Mouse (Mus musculus): ENCODE measurements around the gene Lrrfip2. TPM values are rescaled to one million over a fixed set of nuclear protein-coding genes. Genes with fewer than 3 reads are reported as not detected.

The Lrrfip2 gene
- total RNA-seq, 4 experiments from 2014 or later, result 41.1 to 45.3 (median 44.9) TPM

DNA sequence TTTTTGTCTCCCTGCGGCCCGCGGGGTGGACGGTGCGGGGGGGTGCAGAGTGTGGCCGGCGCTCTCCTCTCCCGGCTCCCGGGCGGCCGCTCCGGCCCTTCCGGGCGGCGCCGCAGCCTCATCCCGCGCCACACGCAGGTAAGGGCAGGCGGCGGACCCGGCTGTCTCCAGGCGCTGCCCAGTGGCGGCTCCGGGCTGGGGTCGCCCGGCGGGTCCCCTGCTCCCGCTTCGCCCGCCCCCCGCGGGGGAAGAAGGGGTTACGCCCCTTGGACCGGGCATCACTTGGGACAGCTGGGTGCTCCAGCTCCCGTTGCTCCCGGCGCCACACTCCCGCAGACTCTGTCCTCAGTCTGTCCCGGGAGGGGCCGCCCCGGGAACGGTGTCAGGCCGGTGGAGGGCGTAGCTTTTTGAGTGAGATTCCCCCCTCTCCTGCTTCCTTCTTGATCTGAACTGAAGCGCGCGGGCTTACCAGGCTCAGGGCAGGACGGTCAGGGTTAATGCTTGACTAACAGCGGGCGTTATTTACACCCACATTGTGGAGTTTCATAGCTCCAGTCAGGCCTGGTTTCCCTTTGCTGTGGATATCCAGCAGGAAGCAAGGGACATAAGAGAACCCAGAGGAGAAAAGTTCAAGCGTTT, 979 bp downstream of the Lrrfip2 start:
- DNase-seq (ENCODE audit: low spot score in 2 of 2), result peak in 1 of 2 experiments; percentile 35

DNA sequence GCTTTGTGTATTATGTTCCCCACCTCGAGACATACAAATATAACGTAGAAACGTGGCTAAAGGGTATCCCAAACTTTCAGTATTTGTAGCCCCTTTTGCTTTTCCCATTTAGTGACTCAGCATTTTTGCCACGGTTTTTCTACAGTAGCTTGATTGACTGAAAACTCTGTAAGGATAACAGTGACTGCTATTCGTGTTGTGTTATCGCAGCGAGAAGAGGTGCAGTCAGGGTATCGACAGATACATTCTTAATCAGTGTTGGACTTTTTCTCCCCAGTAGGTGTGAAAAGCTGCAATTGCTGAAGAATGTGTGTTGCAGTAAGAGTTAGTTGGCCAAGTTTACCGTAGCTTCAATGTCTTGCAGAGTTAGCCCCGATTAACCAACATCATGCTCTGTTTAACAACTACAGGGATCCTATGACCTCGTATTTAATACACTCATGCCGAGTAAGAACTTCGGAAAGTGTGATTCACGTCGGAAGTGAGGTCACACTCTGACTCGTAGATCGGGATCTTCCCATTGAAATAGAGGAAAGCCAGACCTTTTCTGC, 1.6 kb downstream of the Lrrfip2 start:
- no peak for DNase-seq (ENCODE audit: low spot score in 2 of 2)

DNA sequence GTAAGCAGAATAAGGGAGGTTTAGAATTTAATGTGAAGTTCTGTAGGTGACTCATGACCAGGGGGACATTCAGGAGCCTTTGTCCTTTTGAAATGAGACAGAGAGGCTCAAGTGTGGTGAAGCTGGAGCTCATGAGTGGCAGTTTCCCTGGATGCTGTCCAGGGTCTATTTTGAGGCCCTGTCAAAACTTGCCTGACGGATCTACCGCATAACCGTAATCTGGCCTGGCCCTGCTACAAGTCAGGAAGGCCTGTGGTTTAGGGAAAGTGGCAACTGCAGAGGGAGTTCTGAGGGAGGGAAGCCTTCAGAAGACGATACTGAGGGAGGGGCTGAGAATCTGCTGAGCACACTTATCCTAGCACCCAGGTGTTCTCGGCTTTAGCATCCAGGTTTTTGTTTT, 5.1 kb downstream of the Lrrfip2 start:
- DNase-seq (ENCODE audit: low spot score in 2 of 2), result no peak

DNA sequence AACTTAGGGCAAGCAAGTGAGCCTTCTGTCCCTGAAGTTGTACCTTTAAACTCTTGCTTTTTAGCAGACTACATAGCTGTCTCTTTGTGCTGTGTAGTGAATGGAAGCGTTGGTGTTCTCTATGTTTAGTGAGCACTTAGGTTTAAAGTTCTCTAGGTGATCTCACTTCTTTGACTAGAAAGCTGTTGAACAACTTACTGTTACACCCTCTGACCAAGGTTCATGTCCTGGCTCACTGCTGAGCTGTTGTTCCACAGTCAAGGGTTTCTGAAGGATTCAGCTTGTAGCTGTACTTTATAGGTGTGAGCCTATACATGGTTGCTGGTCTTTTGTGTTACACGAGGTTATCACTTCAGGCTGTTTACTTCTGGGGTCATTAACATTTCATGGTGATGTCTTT, 5.9 kb downstream of the Lrrfip2 start:
- DNase-seq (ENCODE audit: low spot score in 2 of 2), result no peak

DNA sequence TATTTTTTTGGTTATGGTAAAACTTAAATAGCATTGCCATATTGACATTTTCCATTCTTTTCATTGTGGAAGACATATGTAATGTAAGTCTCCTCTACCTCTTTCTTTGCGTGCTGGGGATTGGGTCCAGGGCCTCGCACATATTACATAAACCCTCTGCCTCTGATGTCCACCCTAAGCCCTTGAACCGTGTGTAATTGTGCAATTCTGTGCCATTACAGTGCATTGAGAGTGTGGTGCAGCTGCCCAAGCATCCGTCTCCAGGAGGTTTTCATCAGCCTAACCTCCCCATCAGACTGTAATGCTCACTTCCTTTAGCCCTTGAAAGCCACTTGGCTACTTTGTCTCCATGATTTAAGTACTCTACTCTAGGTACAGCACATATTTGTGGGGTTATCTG, 7.0 kb downstream of the Lrrfip2 start:
- DNase-seq (ENCODE audit: low spot score in 2 of 2), result no peak

DNA sequence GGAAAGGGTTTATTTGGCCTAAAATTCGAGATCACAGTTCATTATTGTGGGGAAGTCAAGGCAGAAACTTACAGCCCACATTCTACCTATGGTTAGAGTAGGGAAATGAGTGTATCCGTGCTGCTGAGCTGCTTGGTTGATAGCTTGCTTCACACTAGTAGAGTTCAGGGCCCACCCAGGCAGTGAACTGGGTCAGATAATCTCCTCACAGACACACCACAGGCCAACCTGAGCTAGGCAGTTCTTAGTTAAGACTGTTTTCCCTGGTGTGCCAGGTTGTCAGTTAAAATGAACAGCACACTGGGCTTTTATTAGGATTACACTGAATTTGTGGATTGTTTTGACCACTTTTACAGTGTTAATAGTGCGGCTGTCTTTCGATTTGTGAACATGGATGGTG, 9.3 kb downstream of the Lrrfip2 start:
- no peak for DNase-seq (ENCODE audit: low spot score in 2 of 2)

DNA sequence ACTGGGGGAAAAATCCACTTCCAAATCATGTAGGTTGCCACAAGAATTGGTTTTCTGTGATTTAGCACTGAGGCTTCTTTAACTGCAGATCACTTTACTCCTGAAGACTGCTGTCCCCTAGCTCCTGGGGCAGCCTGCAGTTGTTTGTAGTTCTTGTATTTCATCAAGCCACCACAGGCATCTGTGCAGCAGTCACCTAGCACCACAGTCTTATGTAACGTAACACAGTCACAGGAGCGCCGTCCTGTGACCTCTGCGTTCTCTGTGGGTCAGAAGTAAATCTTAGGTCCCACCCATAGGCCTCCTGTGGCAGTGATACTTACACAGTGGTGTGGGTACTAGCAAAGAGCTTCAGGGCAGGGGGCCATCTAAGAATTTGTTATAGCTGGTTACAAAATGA, 10.4 kb downstream of the Lrrfip2 start:
- DNase-seq (ENCODE audit: low spot score in 2 of 2), result no peak

DNA sequence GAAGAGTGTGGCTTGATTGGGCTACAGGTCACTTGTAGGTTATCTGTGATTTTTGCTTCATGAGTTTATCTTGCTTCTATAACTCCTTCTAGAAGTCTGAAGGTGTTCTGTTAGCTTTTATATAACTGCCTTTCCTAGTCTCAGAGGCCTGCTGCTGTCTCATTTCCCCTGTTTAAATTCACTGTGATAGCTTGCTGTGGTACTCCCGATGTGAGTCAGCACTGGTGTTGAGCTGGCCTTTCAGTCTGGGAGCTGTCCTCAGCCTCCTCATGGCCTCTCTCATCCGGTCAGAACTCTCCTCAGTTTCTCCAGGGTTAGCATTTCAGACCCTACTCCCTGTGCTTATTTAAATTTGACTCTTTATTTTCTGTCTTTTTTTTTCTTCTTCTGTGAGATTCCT, 12.7 kb downstream of the Lrrfip2 start:
- no peak for DNase-seq (ENCODE audit: low spot score in 2 of 2)

DNA sequence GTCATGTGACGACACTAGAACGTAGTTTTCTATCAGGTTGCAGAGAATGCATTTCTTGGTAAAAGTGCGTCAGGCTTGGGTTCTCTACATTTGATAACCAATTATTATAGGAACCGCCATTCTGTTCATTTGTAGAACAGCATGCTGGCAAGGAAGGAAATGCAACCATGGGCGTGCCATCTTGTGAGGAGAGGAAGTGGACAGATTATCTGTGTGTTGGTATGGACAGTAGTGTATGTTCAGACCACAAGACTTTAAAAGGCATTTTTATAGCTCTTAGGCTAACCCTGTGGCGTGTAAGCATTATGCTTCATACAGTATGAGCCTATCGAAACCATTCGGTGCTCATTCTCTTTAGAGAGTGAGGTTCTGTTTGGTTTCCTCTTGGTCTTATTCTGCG, 20.8 kb downstream of the Lrrfip2 start:
- no peak for DNase-seq (ENCODE audit: low spot score in 2 of 2)

DNA sequence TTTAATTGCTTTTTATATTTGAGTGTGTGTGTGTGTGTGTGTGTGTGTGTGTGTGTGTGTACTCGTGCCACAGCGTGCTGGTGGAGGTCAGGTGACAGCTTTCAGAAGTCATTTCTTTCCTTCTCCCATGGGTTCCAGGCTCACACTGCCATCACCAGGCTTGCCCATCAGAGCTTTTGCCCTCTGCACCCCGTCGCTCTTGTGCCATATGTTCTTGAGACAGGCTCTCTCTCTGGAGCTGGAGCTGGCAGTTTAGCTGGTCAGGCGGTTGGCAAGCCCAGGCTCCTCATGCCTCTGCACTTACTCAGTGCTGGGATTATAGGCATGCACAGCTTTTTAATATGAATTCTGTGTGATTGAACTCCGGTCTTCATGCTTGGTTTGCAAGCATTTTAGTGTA, 25.3 kb downstream of the Lrrfip2 start:
- DNase-seq (ENCODE audit: low spot score in 2 of 2), result no peak

DNA sequence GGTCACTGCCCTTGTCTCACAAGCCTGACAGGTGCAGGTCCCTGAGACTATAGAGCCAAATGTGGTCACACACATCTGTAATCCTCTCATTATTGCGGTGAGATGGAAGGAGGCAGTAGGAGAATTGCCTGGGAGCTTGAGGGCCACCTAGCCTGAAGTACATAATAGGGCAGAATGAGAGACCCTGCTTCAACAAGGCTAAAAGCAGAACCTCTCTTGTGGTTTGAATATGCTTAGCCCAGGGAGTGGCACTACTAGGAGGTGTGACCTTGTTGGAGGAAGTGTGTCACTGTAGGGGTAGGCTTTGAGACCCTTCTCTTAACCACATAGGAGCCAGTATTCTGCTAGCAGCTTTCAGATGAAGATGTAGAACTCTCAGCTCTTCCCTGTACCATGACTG, 26.0 kb downstream of the Lrrfip2 start:
- DNase-seq (ENCODE audit: low spot score in 2 of 2), result no peak

DNA sequence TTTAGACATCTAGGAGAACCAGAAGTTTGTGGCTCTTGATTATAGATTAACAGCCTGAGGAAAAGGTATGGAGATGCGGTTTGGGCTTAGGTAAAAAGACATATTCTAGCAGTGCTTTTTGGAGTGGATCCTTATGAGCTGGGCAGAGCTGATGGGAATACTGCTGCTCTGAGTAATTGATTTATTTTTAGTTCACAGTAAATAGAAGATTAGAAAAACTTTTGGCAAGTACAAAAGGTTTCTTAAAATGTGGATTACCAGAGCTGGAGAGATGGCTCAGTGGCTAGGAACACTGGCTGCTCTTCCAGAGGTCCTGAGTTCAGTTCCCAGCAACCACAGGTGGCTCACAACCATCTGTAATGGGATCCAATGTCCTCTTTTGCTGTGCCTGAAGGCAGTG, 27.3 kb downstream of the Lrrfip2 start:
- no peak for DNase-seq (ENCODE audit: low spot score in 2 of 2)

DNA sequence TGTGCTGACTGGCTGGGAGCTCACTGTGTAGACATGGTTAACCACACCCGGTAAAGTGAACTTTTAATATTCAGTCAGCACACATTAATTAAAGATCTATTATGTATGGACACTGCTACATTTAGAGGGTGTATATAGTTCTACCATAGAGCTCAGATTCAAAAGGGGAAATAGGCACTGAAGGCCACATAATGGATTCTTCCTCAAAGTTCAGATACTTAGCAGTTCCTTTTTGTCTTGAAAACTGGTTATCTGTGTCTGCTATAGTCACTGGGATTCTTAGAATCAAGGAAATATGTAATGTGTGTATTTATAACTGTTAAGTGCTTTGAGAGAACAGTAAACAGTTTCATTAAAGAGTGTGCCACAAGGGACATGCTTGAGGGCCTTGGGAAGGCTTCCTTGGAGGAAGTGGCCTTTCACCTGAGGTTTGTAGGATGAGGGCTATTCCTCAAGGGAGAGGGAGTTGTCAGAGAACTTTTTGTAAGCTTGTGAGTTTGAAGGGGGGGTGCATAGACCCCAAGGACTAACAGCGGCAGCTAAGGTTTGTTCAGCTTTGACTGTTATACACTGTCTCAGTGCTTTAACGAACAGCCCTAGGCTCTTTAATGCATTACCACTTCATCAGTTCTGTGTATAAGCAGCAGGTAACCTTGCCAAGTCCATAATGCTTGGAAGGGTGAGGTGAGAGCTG, 28.3 kb downstream of the Lrrfip2 start:
- no peak for DNase-seq (ENCODE audit: low spot score in 2 of 2)

DNA sequence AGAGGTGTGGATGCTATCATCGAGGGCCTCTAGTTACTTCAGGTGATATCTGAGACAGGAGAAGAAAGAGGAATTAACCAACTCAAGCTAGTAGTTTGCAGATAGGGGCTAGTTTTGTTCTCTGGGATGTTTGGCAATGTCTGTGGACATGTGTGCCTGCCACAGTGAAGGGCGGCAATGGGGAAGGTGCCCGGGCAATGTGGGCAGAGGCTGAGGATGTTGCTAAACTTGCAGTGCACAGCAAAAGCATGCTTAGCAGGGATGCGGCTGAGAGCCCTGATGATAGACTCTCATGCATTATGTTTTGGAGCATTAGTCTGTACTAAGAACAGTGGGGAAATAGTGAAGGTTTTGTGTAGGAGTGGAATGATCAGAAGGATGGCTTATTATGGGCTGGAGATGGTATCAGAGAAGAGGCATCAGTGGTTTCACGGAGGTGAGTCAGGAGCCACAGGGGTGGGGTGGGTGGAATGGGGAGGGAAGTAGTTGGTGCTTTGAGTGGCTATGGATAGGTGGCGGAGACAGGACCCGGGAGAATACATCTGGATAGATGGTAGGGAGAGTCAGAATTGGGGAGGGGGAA, 28.9 kb downstream of the Lrrfip2 start:
- no peak for DNase-seq (ENCODE audit: low spot score in 2 of 2)

DNA sequence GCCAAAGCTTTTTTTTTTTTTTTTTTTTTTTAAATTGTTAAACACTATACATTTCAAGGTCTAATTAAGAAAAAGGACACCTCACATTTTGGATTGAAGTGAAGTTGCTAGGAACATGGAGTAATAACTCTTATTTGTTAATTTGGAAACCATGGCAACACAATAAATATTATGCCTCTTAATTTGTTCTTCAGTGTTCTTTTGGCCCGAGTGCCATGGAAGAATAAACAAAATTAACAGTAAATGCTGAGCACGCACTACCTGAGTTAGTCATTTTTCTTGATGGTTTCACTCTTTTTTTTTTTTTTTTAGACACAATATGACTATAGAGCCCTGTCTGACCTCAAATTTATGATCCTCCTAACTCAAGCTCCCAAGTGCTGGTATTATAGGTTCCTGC, 30.6 kb downstream of the Lrrfip2 start:
- DNase-seq (ENCODE audit: low spot score in 2 of 2), result no peak

DNA sequence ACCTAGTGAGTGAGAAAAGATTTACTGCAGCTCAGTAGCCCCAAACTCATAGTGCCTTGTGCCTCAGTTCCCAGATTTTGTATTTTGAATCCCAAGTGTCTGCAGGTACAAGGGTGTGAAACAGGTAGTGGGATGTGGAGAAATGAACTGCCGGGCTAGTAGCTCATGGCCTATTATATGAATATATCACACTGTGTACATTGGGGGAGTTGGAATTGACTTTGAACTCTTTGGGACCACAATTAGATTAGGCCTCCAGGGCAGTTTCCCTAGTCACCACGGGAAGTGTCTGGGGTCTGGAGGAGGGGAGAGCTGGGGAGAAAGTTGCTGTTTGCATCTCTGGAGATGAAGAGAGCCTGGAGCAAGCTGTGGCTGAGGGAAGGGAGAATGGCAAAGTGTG, 31.0 kb downstream of the Lrrfip2 start:
- no peak for DNase-seq (ENCODE audit: low spot score in 2 of 2)

DNA sequence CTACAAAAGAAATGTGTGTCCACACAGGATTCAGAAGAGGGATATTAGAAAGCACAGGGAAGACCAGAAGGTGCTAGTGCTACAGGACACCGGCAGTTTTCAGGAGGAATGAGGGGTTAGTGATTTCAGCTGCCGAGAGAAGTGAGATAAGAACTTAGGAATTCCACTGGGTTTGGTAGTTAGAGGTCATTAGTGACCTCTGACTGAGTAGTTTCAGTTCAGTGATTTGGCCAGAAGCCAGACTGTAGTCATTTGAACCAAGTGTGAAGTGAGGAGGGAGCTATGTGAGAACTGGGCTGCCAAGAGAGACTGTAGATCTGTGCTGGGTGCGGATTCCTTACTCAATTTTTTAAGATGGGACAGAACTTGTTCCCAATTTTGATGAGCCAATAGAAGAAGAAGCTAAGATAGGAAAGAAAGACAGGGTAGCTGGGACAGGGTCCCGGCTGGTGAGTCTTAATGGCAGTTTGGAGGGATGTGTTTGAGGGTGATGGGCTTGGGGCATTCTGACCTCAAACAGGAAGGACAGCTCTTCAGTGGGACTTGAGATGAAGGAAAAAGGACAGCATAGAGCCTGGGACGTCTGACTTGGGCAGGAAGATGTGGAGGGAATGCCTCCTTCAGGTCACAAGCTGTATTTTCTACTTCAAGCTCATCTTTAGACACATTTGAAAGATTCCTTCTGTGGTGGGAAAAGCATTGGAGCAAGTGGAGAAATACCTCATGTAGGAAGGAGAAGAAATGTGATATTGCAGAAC, 32.0 kb downstream of the Lrrfip2 start:
- no peak for DNase-seq (ENCODE audit: low spot score in 2 of 2)

DNA sequence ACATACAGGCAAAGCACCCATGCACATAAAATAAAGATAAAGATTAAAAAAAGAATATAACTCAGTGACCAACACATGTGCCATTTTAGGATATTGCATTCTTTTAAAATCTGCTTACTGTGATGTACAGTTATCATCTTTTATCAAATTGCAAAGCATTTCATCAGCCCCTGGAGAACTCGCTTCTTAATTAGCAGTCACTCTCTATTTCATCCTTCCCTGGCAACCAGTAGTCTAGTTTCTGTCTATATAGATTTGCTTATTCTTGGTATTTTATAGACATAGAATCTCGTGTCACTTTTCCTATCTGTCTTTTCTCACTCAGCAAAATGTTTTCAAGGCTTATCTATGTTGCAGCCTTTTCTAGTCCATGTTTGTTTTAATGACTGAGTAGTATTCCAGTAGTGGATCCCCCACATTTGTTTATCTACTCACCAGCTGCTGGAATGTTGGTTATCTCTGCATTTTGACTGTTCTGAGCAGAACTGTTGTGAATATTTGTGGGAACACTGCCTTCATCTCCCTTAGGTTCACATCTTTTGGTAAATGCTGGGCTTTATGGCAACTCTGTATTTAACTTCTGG, 35.0 kb downstream of the Lrrfip2 start:
- no peak for DNase-seq (ENCODE audit: low spot score in 2 of 2)

DNA sequence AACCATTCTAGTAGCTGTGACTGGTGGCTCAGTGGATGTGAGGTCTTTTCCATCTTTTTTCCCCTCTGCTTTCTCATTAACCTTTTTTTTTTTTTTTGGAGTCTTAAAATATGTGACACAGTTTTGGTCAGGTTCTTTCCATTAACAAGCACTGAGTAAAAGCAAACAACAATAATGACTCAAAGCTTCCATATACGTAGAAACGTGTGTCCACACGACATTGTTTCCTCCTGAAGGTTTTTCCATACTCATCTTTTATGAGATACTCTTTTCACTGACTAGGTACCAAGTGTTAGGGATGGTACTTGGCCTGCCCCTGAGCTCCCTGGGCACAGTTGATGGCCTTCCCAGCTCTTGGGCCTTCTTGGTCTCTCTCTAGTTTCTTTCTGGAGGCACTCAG, 35.6 kb downstream of the Lrrfip2 start:
- DNase-seq (ENCODE audit: low spot score in 2 of 2), result no peak

DNA sequence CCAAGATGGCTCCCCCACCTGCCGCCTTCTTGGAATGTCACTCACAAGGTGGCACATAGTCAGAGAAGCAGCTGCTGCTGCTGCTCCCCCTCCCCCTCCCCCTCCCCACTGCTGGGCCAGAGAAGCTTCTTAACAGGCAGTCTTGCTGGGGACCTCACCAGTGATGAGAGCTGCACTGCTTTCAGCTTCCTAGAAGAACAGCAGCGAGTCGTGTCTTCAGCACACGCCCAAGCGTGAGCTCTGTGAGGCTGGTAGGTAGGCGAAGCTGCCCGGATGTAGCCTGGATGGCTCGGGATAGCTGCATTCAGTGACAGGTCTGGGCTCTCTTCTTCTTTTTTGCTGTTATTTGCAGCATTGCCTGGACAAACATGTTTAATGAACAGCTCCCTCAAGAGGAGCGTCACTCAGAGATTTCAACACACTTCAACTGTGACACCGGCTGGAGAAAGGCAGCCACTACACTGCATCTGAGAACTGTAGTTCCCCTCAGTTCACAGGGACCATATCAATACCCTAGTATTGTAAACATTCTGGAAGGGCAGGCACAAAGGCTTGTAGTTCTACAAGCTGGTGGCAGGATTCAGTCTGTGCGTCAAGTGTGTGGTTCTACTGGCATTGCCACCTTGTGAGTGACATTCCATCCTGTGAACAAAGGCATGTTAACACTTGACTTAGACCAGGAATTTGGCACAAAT, 38.5 kb downstream of the Lrrfip2 start:
- no peak for DNase-seq (ENCODE audit: low spot score in 2 of 2)

DNA sequence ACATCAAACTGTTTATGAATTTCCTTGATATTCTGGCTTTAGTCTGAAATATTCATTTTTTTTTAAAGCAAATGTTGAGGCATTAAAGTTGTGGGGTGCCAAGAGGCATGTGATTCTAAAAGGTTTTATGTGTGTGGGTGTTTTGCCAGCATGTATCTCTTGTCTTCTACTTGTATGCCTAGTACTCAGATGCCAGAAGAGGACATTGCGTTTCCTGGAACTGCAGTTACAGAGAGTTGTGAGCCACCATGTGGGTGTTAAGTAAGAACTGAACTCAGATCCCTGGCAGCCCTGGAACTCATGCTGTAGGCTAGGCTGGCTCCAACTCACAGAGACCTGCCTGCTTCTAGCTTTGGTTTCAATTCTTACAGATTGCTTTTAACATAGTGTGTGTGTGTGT, 42.2 kb downstream of the Lrrfip2 start:
- DNase-seq (ENCODE audit: low spot score in 2 of 2), result peak in 1 of 2 experiments; percentile 36

Measured in left cerebral cortex, adult 8-10 months (tissue).